Mouse (Mus musculus): ENCODE measurements around the gene Btbd17. TPM values are rescaled to one million over a fixed set of nuclear protein-coding genes. Genes with fewer than 3 reads are reported as not detected.

The Btbd17 gene
- polyA plus RNA-seq, 1 experiment from 2014 or later = 60.0 TPM

- Histone ChIP-seq H3K4me1 (replicated peaks) (peaks cover 50% of the 10 kb centered on the region), H3K27ac (0 out of 2 replicates have a peak overlapping the region, but pooled peaks have one; percentile 17), H3K36me3 (no peaks in the 10 kb centered on the region), H3K9me3 (peaks cover 10% of the 10 kb centered on the region; the same call in 1 of the 2 replicates), H3K27me3 (ENCODE audit: insufficient read depth, poor library complexity, severe bottlenecking) (peaks cover 14% of the 10 kb centered on the region), H3K4me3 (no peak overlapping the region)
- 96% methylated on average over 7 of the region's 7 CpGs for WGBS
- DNase-seq (ENCODE audit: low spot score) = no peak
Observed at GRCm38 (mm10) chr11:114818185-114818584, 22.4 kb upstream of the Btbd17 start.

DNA sequence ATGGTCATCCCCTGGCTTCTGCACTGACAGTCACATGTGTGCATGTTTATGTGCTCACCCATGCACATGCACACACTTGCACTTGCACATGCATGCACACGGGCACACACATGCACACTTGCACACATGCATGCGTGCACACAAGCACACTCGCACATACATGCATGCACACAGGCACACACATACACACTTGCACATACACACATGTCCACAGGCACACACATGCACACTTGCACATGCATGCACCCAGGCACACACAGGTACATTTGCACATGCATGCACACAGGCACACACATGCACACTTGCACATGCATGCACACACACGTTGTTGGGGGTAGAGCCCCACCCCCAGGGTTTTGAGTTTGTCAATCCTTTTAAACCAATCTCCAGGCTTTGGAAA, 21.2 kb upstream of the Btbd17 start:
- peaks cover 14% of the 10 kb centered on the region for H3K27me3 ChIP-seq (ENCODE audit: insufficient read depth, poor library complexity, severe bottlenecking)
- no peak overlapping the region for H3K4me3 ChIP-seq
- no peak for DNase-seq (ENCODE audit: low spot score)
- 91% methylated on average over 4 of the region's 4 CpGs for WGBS
- no peaks in the 10 kb centered on the region for H3K36me3 ChIP-seq
- H3K4me1 ChIP-seq (replicated peaks) = peaks cover 46% of the 10 kb centered on the region
- H3K27ac ChIP-seq = peak overlapping the region; percentile 35; the same call in 1 of the 2 replicates
- H3K9me3 ChIP-seq = peaks cover 10% of the 10 kb centered on the region; the same call in 1 of the 2 replicates

DNA sequence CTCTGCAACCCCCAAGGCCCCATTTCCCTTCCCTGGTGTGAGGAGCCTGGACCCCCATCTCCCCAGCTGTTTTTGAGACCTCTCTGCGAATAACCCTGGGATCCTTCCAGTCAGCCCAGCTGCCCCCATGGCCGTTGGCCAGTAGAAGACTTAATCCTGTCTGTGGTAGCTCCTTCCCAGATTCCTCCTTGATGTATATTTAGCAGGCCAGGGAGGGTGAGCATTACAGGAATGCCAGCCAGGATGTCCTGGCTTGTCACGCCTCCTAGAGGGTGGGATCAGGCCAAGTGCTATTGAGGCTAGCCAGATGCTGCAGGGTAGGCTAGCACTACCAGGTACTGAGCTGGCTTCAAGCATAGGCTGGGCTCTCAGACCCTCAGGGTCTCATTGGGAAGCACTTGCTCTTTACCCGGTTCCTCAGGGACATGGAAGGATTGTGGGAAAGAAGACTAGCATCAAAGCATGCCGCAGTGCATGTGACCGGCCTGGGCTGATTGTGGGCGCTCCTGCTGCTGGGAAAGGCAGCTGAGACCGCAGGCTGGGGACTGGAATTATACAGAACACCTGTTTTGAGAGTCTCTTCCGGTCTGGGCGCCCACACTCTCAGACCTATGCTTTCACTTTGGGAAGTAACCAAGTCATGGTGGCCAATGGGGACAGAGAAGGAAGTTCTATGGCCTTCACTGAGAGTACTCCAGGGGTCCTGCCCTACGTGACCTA, 19.3 kb upstream of the Btbd17 start:
- DNase-seq (ENCODE audit: low spot score) = no peak
- no peak overlapping the region for H3K4me3 ChIP-seq
- WGBS = 80% methylated on average over 11 of the region's 11 CpGs
- peaks cover 10% of the 10 kb centered on the region; the same call in 1 of the 2 replicates for H3K9me3 ChIP-seq
- H3K4me1 ChIP-seq (replicated peaks) = peaks cover 41% of the 10 kb centered on the region
- peak overlapping the region; percentile 18; the same call in 1 of the 2 replicates for H3K27ac ChIP-seq
- no peaks in the 10 kb centered on the region for H3K36me3 ChIP-seq
- H3K27me3 ChIP-seq (ENCODE audit: insufficient read depth, poor library complexity, severe bottlenecking) = peaks cover 2% of the 10 kb centered on the region; the same call in 1 of the 2 replicates

- Histone ChIP-seq H3K27ac (peak overlapping the region; percentile 69; the same call in 1 of the 2 replicates), H3K36me3 (no peaks in the 10 kb centered on the region), H3K4me1 (replicated peaks) (peaks cover 39% of the 10 kb centered on the region), H3K27me3 (ENCODE audit: insufficient read depth, poor library complexity, severe bottlenecking) (no peaks in the 10 kb centered on the region; the same call in 1 of the 2 replicates), H3K9me3 (no peaks in the 10 kb centered on the region), H3K4me3 (no peak overlapping the region)
- WGBS = 17% methylated on average over 6 of the region's 6 CpGs
- DNase-seq (ENCODE audit: low spot score) = peak; percentile 92
Observed at GRCm38 (mm10) chr11:114812731-114813240, 17.0 kb upstream of the Btbd17 start.

DNA sequence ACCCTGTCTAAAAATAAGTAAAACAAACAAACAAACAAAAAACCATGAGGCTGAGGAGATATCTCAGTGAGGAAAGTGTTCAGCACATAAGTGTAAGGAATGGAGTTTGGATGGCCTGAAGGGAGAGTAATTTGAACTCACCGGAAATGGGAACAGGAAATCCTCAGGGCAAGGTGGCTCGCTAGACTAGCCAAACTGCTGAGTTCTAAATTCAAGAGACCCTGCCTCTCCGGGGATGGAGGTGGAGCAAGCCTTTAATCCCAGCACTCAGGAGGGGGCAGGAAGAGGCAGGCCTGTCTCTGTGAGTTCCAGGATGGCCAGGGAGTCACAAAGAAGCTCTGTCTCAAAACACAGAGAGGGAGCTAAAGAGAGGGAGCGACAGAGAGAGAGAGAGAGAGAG, 14.6 kb upstream of the Btbd17 start:
- DNase-seq (ENCODE audit: low spot score) = no peak
- WGBS = 21% methylated on average over 4 of the region's 4 CpGs
- peak overlapping the region; percentile 57; the same call in 1 of the 2 replicates for H3K27ac ChIP-seq

DNA sequence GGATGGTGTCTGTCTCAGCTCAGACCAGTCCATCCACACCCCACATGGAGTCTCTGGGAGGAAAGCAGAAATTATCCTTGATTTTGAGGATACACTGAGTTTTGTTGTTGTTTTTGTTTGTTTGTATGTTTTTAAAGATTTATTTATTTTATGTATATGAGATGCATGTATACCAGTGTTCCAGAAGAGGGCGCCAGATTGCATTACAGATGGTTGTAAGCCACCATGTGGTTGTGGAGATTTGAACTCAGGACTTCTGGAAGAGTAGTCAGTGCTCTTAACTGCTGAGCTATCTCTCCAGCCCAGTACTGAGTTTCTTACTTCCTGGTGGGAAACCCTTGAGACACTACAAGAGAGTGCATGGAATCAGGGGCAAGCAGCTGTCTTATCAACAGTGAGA, 13.6 kb upstream of the Btbd17 start:
- Histone ChIP-seq H3K4me1 (replicated peaks) (peaks cover 60% of the 10 kb centered on the region), H3K4me3 (no peak overlapping the region), H3K36me3 (no peaks in the 10 kb centered on the region), H3K27ac (0 out of 2 replicates have a peak overlapping the region, but pooled peaks have one; percentile 6), H3K9me3 (no peaks in the 10 kb centered on the region), H3K27me3 (ENCODE audit: insufficient read depth, poor library complexity, severe bottlenecking) (peaks cover 4% of the 10 kb centered on the region; the same call in 1 of the 2 replicates)
- DNase-seq (ENCODE audit: low spot score) = no peak
- 80% methylated on average over 1 of the region's 1 CpGs for WGBS

More for the DNA sequence above, 14.6 kb upstream of the Btbd17 start:
- Histone ChIP-seq H3K4me1 (replicated peaks) (peaks cover 58% of the 10 kb centered on the region), H3K36me3 (no peaks in the 10 kb centered on the region), H3K4me3 (no peak overlapping the region), H3K9me3 (no peaks in the 10 kb centered on the region), H3K27me3 (ENCODE audit: insufficient read depth, poor library complexity, severe bottlenecking) (peaks cover 4% of the 10 kb centered on the region; the same call in 1 of the 2 replicates)

- Histone ChIP-seq H3K27me3 (ENCODE audit: insufficient read depth, poor library complexity, severe bottlenecking) (peaks cover 4% of the 10 kb centered on the region; the same call in 1 of the 2 replicates), H3K9me3 (no peaks in the 10 kb centered on the region), H3K4me1 (replicated peaks) (peaks cover 72% of the 10 kb centered on the region), H3K27ac (peak overlapping the region; percentile 82), H3K36me3 (no peaks in the 10 kb centered on the region), H3K4me3 (no peak overlapping the region)
- peak; percentile 53 for DNase-seq (ENCODE audit: low spot score)
- 21% methylated on average over 14 of the region's 14 CpGs for whole genome bisulfite sequencing
Observed at GRCm38 (mm10) chr11:114807686-114808427, 12.1 kb upstream of the Btbd17 start.

DNA sequence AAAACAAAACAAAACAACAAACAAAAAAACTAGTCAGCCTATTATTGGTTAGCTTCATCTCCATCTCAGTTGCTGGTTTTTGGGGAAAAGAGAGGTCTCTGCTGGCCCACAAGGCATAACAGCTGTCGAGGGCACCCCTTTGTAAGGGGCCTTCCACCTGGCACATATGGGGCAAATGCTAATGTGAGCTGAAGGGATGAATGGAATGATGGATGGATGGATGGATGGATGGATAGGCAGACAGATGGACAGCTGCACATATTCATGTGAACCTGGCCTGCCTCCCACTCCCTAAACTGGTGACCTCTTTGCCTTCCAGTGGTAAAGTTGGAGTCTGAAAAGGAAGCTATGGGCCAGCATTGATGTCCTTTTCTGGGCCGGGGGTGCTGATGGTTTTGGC, 11.3 kb upstream of the Btbd17 start:
- Histone ChIP-seq H3K4me1 (replicated peaks) (peaks cover 75% of the 10 kb centered on the region), H3K27me3 (ENCODE audit: insufficient read depth, poor library complexity, severe bottlenecking) (peaks cover 4% of the 10 kb centered on the region; the same call in 1 of the 2 replicates), H3K4me3 (no peak overlapping the region), H3K9me3 (no peaks in the 10 kb centered on the region), H3K36me3 (no peaks in the 10 kb centered on the region), H3K27ac (peak overlapping the region; percentile 82)
- no peak for DNase-seq (ENCODE audit: low spot score)
- 61% methylated on average over 2 of the region's 2 CpGs for WGBS

DNA sequence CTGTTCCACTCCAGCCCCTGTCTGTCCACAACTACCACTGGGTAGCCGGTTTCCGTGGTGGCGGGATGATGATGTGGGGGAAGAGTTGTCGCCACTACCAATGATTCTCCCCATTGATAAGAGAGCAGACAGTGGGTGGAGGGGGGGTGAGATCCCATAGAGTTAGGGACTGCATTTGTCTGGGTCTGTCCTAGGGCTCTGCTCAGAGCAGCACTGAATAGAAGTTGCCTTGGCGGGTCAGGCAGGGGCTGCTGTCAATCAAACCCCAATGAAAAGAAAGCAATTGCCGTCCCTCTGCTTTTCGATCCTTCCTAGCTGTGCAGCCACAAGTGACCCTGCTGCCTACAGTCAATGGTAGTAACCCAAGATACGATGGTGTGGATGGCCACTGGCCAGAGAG, 8.2 kb upstream of the Btbd17 start:
- H3K27ac ChIP-seq = peak overlapping the region; percentile 82
- peak; percentile 56 for DNase-seq (ENCODE audit: low spot score)
- no peak overlapping the region for H3K4me3 ChIP-seq
- H3K36me3 ChIP-seq = no peaks in the 10 kb centered on the region
- H3K27me3 ChIP-seq (ENCODE audit: insufficient read depth, poor library complexity, severe bottlenecking) = peaks cover 4% of the 10 kb centered on the region; the same call in 1 of the 2 replicates
- 24% methylated on average over 8 of the region's 8 CpGs for WGBS
- H3K4me1 ChIP-seq (replicated peaks) = peaks cover 66% of the 10 kb centered on the region
- no peaks in the 10 kb centered on the region for H3K9me3 ChIP-seq

DNA sequence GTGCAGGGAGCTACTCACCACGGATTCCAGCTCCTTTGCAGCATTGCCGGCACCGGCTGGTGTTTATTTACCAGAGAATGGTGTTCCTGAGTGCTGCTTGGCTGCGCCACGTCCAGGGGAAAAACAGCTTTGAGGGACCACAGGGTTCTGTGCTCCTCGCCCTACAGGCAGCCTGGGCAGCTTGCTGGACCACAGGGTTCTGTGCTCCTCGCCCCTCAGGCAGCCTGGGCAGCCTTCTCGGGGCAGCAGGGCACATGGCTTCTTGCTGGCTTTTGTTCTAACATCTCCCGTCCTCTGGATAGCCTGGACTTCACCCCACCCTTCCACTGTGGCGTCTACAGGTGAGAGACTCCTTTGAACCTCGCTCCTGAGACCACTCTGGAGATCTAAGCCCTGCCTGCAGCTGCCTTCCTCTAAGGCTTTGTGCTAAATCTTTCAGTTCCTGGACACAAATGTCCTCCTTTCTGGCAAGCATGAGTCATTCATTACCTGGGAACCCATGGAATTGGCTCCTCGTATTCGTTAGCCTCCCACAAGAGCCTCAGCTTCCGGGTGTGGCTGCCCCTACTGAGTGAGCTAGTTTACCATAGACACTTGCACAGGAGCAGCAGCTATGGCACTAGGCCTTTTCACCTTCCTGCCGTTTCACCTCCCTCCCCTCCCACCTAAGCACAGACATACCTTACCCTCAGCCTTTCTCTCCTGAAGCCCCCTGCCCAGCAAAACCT, 7.0 kb upstream of the Btbd17 start:
- 61% methylated on average over 15 of the region's 15 CpGs for WGBS
- no peak overlapping the region for H3K4me3 ChIP-seq
- no peak for DNase-seq (ENCODE audit: low spot score)
- no peaks in the 10 kb centered on the region for H3K36me3 ChIP-seq
- peaks cover 58% of the 10 kb centered on the region for H3K4me1 ChIP-seq (replicated peaks)
- H3K9me3 ChIP-seq = no peaks in the 10 kb centered on the region
- peaks cover 4% of the 10 kb centered on the region; the same call in 1 of the 2 replicates for H3K27me3 ChIP-seq (ENCODE audit: insufficient read depth, poor library complexity, severe bottlenecking)
- peak overlapping the region; percentile 82 for H3K27ac ChIP-seq

- DNase-seq (ENCODE audit: low spot score) = no peak
- Histone ChIP-seq H3K9me3 (no peaks in the 10 kb centered on the region), H3K27ac (no peak overlapping the region), H3K4me1 (replicated peaks) (peaks cover 56% of the 10 kb centered on the region), H3K27me3 (ENCODE audit: insufficient read depth, poor library complexity, severe bottlenecking) (peaks cover 4% of the 10 kb centered on the region; the same call in 1 of the 2 replicates), H3K4me3 (no peak overlapping the region), H3K36me3 (no peaks in the 10 kb centered on the region)
- WGBS = 100% methylated on average over 1 of the region's 1 CpGs
Observed at GRCm38 (mm10) chr11:114801906-114802305, 6.2 kb upstream of the Btbd17 start.

DNA sequence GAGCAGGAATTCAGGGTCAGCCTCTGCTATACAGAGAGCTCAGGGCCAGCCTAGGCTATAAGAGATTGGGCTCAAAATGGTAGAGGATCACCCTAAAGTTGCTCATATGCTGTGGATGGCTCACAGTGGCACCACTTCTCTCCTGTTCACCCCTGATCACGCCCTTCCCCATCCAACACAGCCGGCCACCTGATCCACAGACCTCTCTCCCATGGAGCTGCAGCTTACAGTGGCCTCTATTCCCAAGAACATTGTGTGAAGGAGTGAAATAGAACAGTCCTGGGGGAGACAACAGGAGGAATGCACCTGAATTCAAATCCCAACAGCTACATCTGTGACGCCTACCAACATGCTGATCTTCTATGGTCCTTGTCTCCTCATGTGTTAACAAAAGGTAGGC, 2.9 kb upstream of the Btbd17 start, which contains the start of gene Gpr142:
TSS of gene Gpr142 (plus strand) at position 301 of the 400 bp plus-strand sequence.
- H3K27ac ChIP-seq = peak within 1 kb of the TSS; percentile 46
- H3K9me3 ChIP-seq = no peaks in the 10 kb centered on the region
- peaks cover 10% of the 10 kb centered on the region for H3K27me3 ChIP-seq (ENCODE audit: insufficient read depth, poor library complexity, severe bottlenecking)
- peaks cover 57% of the 10 kb centered on the region for H3K4me1 ChIP-seq (replicated peaks)
- 94% methylated on average over 3 of the region's 3 CpGs for WGBS
- no peaks in the 10 kb centered on the region for H3K36me3 ChIP-seq
- no peak within 1 kb of the TSS for H3K4me3 ChIP-seq
- no peak for DNase-seq (ENCODE audit: low spot score)
